Mouse (Mus musculus): ENCODE results near the gene Stxbp1. TPM values are rescaled to one million over a fixed set of nuclear protein-coding genes. Genes with fewer than 3 reads are reported as not detected.

Stxbp1 gene
- polyA plus RNA-seq, 1 experiment = 889 TPM

- no peak overlapping the region for H3K27ac ChIP-seq (ENCODE audit: insufficient read depth, low read length)
- no peaks in the 10 kb centered on the region for H3K27me3 ChIP-seq (ENCODE audit: control insufficient read depth, insufficient read depth, low read length)
- 66% methylated on average over 6 of the region's 6 CpGs for whole genome bisulfite sequencing
- peaks cover 20% of the 10 kb centered on the region for H3K4me1 ChIP-seq (ENCODE audit: control insufficient read depth, insufficient read depth, low read length)
- DNase-seq = no peak
- H3K4me3 ChIP-seq (replicated peaks; ENCODE audit: insufficient read depth, low read depth, low read length) = no peak overlapping the region
- TF ChIP-seq POLR2A (IDR thresholded peaks at IDR 0.05; ENCODE audit: borderline replicate concordance, insufficient read depth, low read length) = no peak
- no peak for TF ChIP-seq CTCF (IDR thresholded peaks at IDR 0.05; ENCODE audit: borderline replicate concordance, insufficient read depth, low read depth, low read length)
Measured at GRCm38 (mm10) chr2:32877761-32878393, 30.8 kb upstream of the Stxbp1 start.

GRCm38 (mm10) chr2:32877303-32877702 is 30.3 kb upstream of the Stxbp1 start:
- TF ChIP-seq CTCF (IDR thresholded peaks at IDR 0.05; ENCODE audit: borderline replicate concordance, insufficient read depth, low read depth, low read length) (no peak), POLR2A (IDR thresholded peaks at IDR 0.05; ENCODE audit: borderline replicate concordance, insufficient read depth, low read length) (no peak)
- H3K27me3 ChIP-seq (ENCODE audit: control insufficient read depth, insufficient read depth, low read length) = no peaks in the 10 kb centered on the region
- DNase-seq = no peak
- 54% methylated on average over 5 of the region's 5 CpGs for WGBS
- H3K4me3 ChIP-seq (replicated peaks; ENCODE audit: insufficient read depth, low read depth, low read length) = no peak overlapping the region
- peaks cover 20% of the 10 kb centered on the region for H3K4me1 ChIP-seq (ENCODE audit: control insufficient read depth, insufficient read depth, low read length)
- no peak overlapping the region for H3K27ac ChIP-seq (ENCODE audit: insufficient read depth, low read length)

GRCm38 (mm10) chr2:32876490-32877302 is 29.7 kb upstream of the Stxbp1 start:
- Histone ChIP-seq H3K4me3 (replicated peaks; ENCODE audit: insufficient read depth, low read depth, low read length) (peak overlapping the region; percentile 60), H3K4me1 (ENCODE audit: control insufficient read depth, insufficient read depth, low read length) (peaks cover 19% of the 10 kb centered on the region), H3K27ac (ENCODE audit: insufficient read depth, low read length) (peak overlapping the region; percentile 36; the same call in 1 of the 2 replicates), H3K27me3 (ENCODE audit: control insufficient read depth, insufficient read depth, low read length) (no peaks in the 10 kb centered on the region)
- TF ChIP-seq POLR2A (IDR thresholded peaks at IDR 0.05; ENCODE audit: borderline replicate concordance, insufficient read depth, low read length) (no peak), CTCF (IDR thresholded peaks at IDR 0.05; ENCODE audit: borderline replicate concordance, insufficient read depth, low read depth, low read length) (no peak)
- no peak for DNase-seq
- WGBS = 7% methylated on average over 20 of the region's 20 CpGs

GRCm38 (mm10) chr2:32875675-32876489 is 28.8 kb upstream of the Stxbp1 start, which contains the start of gene Fam129b:
Gene Fam129b, plus strand, starts transcription at chr2:32876114.
- H3K4me3 ChIP-seq (replicated peaks; ENCODE audit: insufficient read depth, low read depth, low read length) = peak within 1 kb of the TSS; percentile 60
- WGBS = 1% methylated on average over 65 of the region's 68 CpGs
- peak; percentile 79 to 83 for DNase-seq
- TF ChIP-seq CTCF (IDR thresholded peaks at IDR 0.05; ENCODE audit: borderline replicate concordance, insufficient read depth, low read depth, low read length) (no peak), POLR2A (IDR thresholded peaks at IDR 0.05; ENCODE audit: borderline replicate concordance, insufficient read depth, low read length) (peak; percentile 30; the same call in 1 of the 2 replicates)
- no peaks in the 10 kb centered on the region for H3K27me3 ChIP-seq (ENCODE audit: control insufficient read depth, insufficient read depth, low read length)
- peak within 1 kb of the TSS; percentile 36; the same call in 1 of the 2 replicates for H3K27ac ChIP-seq (ENCODE audit: insufficient read depth, low read length)
- H3K4me1 ChIP-seq (ENCODE audit: control insufficient read depth, insufficient read depth, low read length) = peaks cover 12% of the 10 kb centered on the region

GRCm38 (mm10) chr2:32874951-32875674 is 28.1 kb upstream of the Stxbp1 start:
- no peak for TF ChIP-seq POLR2A (IDR thresholded peaks at IDR 0.05; ENCODE audit: borderline replicate concordance, insufficient read depth, low read length)
- no peak for TF ChIP-seq CTCF (IDR thresholded peaks at IDR 0.05; ENCODE audit: borderline replicate concordance, insufficient read depth, low read depth, low read length)
- Histone ChIP-seq H3K4me3 (replicated peaks; ENCODE audit: insufficient read depth, low read depth, low read length) (no peak overlapping the region), H3K4me1 (ENCODE audit: control insufficient read depth, insufficient read depth, low read length) (peaks cover 12% of the 10 kb centered on the region), H3K27me3 (ENCODE audit: control insufficient read depth, insufficient read depth, low read length) (no peaks in the 10 kb centered on the region), H3K27ac (ENCODE audit: insufficient read depth, low read length) (no peak overlapping the region)
- 47% methylated on average over 15 of the region's 15 CpGs for WGBS
- no peak for DNase-seq

GRCm38 (mm10) chr2:32874070-32874469 is 27.0 kb upstream of the Stxbp1 start:
- H3K27ac ChIP-seq (ENCODE audit: insufficient read depth, low read length) = no peak overlapping the region
- H3K4me1 ChIP-seq (ENCODE audit: control insufficient read depth, insufficient read depth, low read length) = peaks cover 12% of the 10 kb centered on the region
- no peaks in the 10 kb centered on the region for H3K27me3 ChIP-seq (ENCODE audit: control insufficient read depth, insufficient read depth, low read length)
- TF ChIP-seq CTCF (IDR thresholded peaks at IDR 0.05; ENCODE audit: borderline replicate concordance, insufficient read depth, low read depth, low read length) (no peak), POLR2A (IDR thresholded peaks at IDR 0.05; ENCODE audit: borderline replicate concordance, insufficient read depth, low read length) (no peak)
- H3K4me3 ChIP-seq (replicated peaks; ENCODE audit: insufficient read depth, low read depth, low read length) = no peak overlapping the region
- 87% methylated on average over 3 of the region's 3 CpGs for WGBS
- DNase-seq = no peak

Data from cerebellum, adult 2 months (tissue).